Mouse (Mus musculus): Measurements from ENCODE around the gene Gm13128.
"Not testable (repeated sequence)": the region's sequence is repeated elsewhere in the genome, so short reads cannot be mapped to it uniquely, and the experiment has no call there.

Gm13128 gene

DNA sequence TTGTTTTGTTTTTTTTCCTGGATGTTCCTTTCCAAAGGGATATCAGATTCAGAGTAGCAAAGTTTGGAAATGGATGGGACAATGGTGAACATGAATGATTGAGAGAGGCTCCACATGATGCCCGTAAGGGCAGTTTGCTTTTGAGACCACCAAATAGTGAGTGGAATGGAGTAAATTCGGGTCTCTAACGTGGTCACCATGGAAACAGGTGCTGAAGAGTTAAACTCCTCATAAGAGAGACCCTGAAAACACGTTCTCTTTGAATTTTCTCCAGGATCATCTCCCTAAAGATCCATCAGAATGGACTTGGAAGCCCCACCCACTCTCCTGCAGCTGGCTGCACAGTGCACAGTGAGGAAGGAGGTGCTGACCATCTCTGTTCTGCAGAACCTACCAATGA, at the start of gene Gm13128:
Gene Gm13128, plus strand, starts transcription at position 301 of the 400 bp plus-strand sequence.
- not testable (repeated sequence) for DNase-seq (ENCODE audit: low spot score)

DNA sequence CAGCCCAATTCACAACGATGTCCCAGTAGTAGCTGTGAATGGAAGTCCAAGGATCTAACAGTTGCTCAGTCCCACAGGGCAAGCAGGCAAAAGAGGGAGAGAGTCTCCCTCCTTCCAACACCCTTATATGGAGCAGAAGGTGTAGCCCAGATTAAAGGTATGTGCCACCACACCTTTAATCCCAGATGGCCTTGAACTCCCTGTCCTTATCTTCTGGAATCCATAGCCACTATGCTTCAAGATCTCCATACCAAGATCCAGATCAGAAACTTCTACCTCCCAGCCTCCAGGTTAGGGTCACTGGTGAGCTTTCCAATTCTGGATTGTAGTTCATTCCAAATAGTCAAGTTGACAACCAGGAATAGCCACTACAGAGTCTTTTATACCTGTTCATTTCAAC, 49.7 kb upstream of the Gm13128 start, which contains the start of gene Pramel5:
Gene Pramel5, minus strand, starts transcription at position 101 of the 400 bp plus-strand sequence.
- not testable (repeated sequence) for DNase-seq (ENCODE audit: low spot score)

DNA sequence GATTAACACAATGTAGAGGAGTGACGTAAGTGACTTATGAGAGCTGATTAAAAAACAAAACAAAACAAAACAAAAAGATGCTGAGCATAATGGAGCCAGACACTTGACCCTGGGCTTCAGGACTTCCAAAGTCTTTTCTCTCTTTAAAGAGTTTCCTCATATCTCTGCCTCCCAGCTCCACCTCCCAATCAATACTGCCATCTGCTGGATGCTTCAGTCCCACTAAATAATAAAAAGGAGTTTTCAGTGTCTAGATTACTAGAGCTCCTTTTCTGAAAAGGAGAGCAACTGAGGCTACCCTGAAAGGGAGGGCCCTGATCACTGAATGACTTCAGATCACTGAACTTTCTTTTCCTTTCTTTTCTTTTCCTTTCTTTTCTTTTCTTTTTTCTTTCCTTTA, 30.6 kb upstream of the Gm13128 start:
- DNase-seq (ENCODE audit: low spot score) = not testable (repeated sequence)

DNA sequence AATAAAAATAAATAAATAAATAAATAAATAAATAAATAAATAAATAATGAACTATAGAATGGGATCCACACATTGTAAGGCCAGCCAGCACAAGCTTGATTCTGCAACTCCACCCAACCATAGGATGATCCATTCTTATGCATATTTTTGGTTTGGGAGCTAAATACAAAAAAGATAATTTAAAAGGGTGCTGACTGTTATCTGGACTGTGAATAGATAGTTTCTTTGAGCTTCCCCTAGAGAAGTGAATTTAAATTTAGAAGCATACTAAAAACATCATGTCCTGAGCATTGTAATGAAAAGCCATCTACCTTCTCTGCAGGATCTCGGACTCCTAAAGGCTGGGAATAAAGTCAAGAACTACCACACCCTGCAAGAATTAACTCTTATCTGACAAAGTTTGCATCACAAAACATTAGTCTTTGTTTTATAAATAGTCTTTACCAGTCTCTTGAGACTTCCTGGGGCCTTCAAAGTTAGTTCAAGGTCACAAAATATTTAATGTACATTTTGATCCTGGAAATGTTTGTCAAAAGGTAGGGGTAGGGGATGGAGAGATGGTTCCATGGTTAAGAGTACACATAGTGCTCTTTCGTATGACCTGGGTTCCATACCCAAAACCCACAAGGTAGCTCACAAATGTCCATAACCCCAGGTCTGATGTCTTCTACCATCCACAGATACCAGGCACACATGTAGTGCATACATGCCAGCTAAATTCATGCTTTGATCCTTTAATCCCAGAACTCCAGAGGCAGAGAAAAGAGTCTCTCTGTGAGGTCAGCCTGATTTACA, 17.2 kb upstream of the Gm13128 start:
- not testable (repeated sequence) for DNase-seq (ENCODE audit: low spot score)

DNA sequence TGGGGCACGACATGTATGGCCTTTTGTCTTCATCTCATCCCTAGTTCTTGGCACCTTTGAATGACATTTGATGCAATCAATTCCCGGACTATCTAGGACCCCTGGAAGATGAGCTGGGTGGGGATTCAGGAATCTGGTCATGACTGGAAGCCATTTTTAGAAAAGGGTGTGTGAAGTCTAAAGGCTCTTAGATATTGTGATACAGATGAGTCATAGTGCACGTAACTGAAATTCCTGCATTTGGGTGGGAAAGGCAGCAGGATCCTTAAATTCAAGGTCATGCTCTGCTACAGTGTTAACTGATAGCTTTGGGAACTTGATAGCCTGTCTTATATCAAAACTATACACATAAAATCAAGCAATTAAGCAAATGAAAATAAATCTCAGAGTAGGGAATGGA, 5.8 kb downstream of the Gm13128 start:
- not testable (repeated sequence) for DNase-seq (ENCODE audit: low spot score)

DNA sequence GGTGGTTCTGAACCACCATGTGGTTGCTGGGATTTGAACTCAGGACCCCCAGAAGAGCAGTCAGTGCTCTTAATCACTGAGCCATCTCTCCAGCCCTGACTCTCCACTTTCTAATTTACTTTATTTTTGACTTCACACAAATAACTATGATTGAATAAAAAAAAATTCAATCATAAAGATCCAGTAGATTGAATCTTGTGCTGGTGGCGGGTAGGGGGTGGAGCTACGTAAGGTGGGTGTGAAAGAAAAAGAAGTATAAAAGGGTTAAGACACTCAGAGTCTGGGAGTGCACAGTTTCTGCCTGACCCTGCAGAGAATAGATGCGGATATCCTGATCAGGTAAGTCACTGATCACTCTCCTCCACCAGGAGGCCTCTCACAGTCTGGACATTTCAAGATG, 27.6 kb downstream of the Gm13128 start, which contains the start of gene Gm13119:
Gene Gm13119, plus strand, starts transcription at position 301 of the 400 bp plus-strand sequence.
- DNase-seq (ENCODE audit: low spot score) = not testable (repeated sequence)

DNA sequence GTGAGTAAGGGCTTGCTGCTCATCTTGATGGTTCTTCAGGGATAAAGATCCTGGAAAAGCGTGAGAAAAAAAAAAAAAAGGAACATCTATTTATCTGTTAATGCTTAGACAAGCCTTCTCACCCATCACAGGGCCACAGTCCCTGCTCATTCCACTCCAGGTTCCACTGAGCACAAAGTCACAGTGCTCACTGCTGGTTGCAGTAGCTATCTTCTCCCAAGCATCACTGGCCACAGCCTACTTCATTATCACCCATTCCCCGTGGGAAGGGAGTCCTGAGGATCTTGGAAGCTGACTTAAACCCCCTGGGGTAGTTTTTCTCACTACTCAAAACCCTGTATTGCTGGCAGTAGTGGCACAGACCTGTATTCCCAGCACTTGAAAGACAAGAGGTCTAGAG, 47.9 kb downstream of the Gm13128 start, which contains the start of gene Pramef20:
Gene Pramef20, minus strand, starts transcription at position 23 of the 400 bp plus-strand sequence.
- no peak for DNase-seq (ENCODE audit: low spot score)

Measured in urinary bladder, postnatal 25 days (tissue).